Mouse (Mus musculus) heart, embryonic 16.5 days (tissue): Measurements from ENCODE around the gene Gm49388. TPM values are rescaled to one million over a fixed set of nuclear protein-coding genes. Genes with fewer than 3 reads are reported as not detected.

Experiments
- ATAC-seq: fragments of 200-750 bp; cut with Nextera tagmentation; replicated peaks from 2 replicates; pipeline ENCODE4 v1.8.0; 2017; ENCODE audit warnings: moderate number of reproducible peaks; ENCODE audit not compliant: insufficient read depth, low FRiP score; ENCODE audit errors: extremely low read depth
- H3K27ac ChIP-seq: fragments of 300-500 bp; sonication (generic); 2 replicates; pipeline ENCODE4 v1.5.1; 2014; ENCODE audit warnings: mild to moderate bottlenecking, low read length, control low read depth, moderate library complexity
- H3K27me3 ChIP-seq: fragments of 300-500 bp; sonication (generic); 2 replicates; pipeline ENCODE4 v1.6.1; 2014; ENCODE audit warnings: low read length, mixed read lengths; ENCODE audit not compliant: control insufficient read depth, insufficient read depth
- H3K36me3 ChIP-seq: fragments of 300-500 bp; sonication (generic); 2 replicates; pipeline ENCODE4 v1.6.1; 2014; ENCODE audit not compliant: control insufficient read depth, insufficient read depth
- H3K4me1 ChIP-seq: fragments of 300-500 bp; sonication (generic); 2 replicates; pipeline ENCODE4 v1.6.1; 2014; ENCODE audit warnings: low read length, mixed read lengths; ENCODE audit not compliant: control insufficient read depth, insufficient read depth
- H3K4me2 ChIP-seq: fragments of 300-500 bp; sonication (generic); 2 replicates; pipeline ENCODE4 v1.6.1; 2014; ENCODE audit warnings: low read depth, mild to moderate bottlenecking, control low read depth, low read length
- H3K4me3 ChIP-seq: fragments of 300-500 bp; sonication (generic); 2 replicates; pipeline ENCODE4 v1.5.1; 2014; ENCODE audit warnings: mild to moderate bottlenecking, control low read depth, low read length
- H3K9ac ChIP-seq: fragments of 300-500 bp; sonication (generic); 2 replicates; pipeline ENCODE4 v1.6.1; 2014; ENCODE audit warnings: low read length, control low read depth
- H3K9me3 ChIP-seq: fragments of 300-500 bp; sonication (generic); replicated peaks from 2 replicates; pipeline ENCODE4 v1.6.1; 2016; ENCODE audit warnings: low read length; ENCODE audit not compliant: control insufficient read depth
- WGBS: fragments of 180-500 bp; shearing (Covaris S2); extraction: QIAGEN DNeasy Blood & Tissue Kit; methylation state at CpG from one replicate; pipeline ENCODE4 v1.1.7; 2014; 5-methylcytosine and 5-hydroxymethylcytosine counted together
- polyA plus RNA-seq: library from polyadenylated mRNA; unstranded; fragments of >200 nt; fragmentation: Nextera tagmentation; extraction: Ambion mirVana; gene quantifications from 2 replicates; pipeline ENCODE4 v1.2.1, GENCODE M21; 2015

The Gm49388 gene
- polyA plus RNA-seq, 1 experiment from 2014 or later, result not detected

- WGBS, result 70% methylated on average over 2 of the region's 2 CpGs
- Histone ChIP-seq H3K4me3 (no peak overlapping the region), H3K27ac (no peak overlapping the region), H3K9me3 (no peaks in the 10 kb centered on the region), H3K4me1 (peaks cover 8% of the 10 kb centered on the region; the same call in 1 of the 2 replicates), H3K4me2 (no peak overlapping the region), H3K27me3 (no peaks in the 10 kb centered on the region), H3K9ac (no peak overlapping the region), H3K36me3 (peaks cover 19% of the 10 kb centered on the region)
- no peak for ATAC-seq
Measured at GRCm38 (mm10) chr7:127765756-127766155, 19.7 kb upstream of the Gm49388 start.

GRCm38 (mm10) chr7:127766851-127767609 lies 18.4 kb upstream of the Gm49388 start:
- H3K27ac ChIP-seq, result no peak overlapping the region
- no peak for ATAC-seq
- H3K9ac ChIP-seq, result no peak overlapping the region
- H3K36me3 ChIP-seq, result peaks cover 19% of the 10 kb centered on the region
- H3K9me3 ChIP-seq, result no peaks in the 10 kb centered on the region
- H3K27me3 ChIP-seq, result no peaks in the 10 kb centered on the region
- 70% methylated on average over 17 of the region's 17 CpGs for WGBS
- peaks cover 6% of the 10 kb centered on the region; the same call in 1 of the 2 replicates for H3K4me1 ChIP-seq
- no peak overlapping the region for H3K4me2 ChIP-seq
- no peak overlapping the region for H3K4me3 ChIP-seq

GRCm38 (mm10) chr7:127767671-127768345 lies 17.6 kb upstream of the Gm49388 start:
- peaks cover 17% of the 10 kb centered on the region for H3K36me3 ChIP-seq
- no peak for ATAC-seq
- no peak overlapping the region for H3K4me3 ChIP-seq
- no peaks in the 10 kb centered on the region for H3K9me3 ChIP-seq
- no peaks in the 10 kb centered on the region for H3K27me3 ChIP-seq
- WGBS, result 92% methylated on average over 19 of the region's 19 CpGs
- peaks cover 6% of the 10 kb centered on the region; the same call in 1 of the 2 replicates for H3K4me1 ChIP-seq
- no peak overlapping the region for H3K4me2 ChIP-seq
- no peak overlapping the region for H3K9ac ChIP-seq
- no peak overlapping the region for H3K27ac ChIP-seq

GRCm38 (mm10) chr7:127768346-127768996 lies 16.9 kb upstream of the Gm49388 start:
- no peak overlapping the region for H3K4me3 ChIP-seq
- H3K4me2 ChIP-seq, result 0 out of 2 replicates have a peak overlapping the region, but pooled peaks have one; percentile 6
- no peaks in the 10 kb centered on the region for H3K27me3 ChIP-seq
- H3K9me3 ChIP-seq, result no peaks in the 10 kb centered on the region
- H3K36me3 ChIP-seq, result peaks cover 14% of the 10 kb centered on the region
- peaks cover 6% of the 10 kb centered on the region; the same call in 1 of the 2 replicates for H3K4me1 ChIP-seq
- 52% methylated on average over 13 of the region's 13 CpGs for WGBS
- ATAC-seq, result no peak
- H3K9ac ChIP-seq, result no peak overlapping the region
- peak overlapping the region; percentile 52; the same call in 1 of the 2 replicates for H3K27ac ChIP-seq

- Histone ChIP-seq H3K9me3 (no peaks in the 10 kb centered on the region), H3K4me2 (peak overlapping the region; percentile 85), H3K36me3 (peaks cover 12% of the 10 kb centered on the region), H3K4me3 (peak overlapping the region; percentile 69), H3K27me3 (no peaks in the 10 kb centered on the region), H3K9ac (peak overlapping the region; percentile 85), H3K4me1 (peaks cover 6% of the 10 kb centered on the region; the same call in 1 of the 2 replicates), H3K27ac (peak overlapping the region; percentile 84)
- WGBS, result 2% methylated on average over 16 of the region's 16 CpGs
- peak; percentile 86 for ATAC-seq
Measured at GRCm38 (mm10) chr7:127768997-127769593, 16.3 kb upstream of the Gm49388 start.

GRCm38 (mm10) chr7:127769651-127770038 lies 15.8 kb upstream of the Gm49388 start, which contains the start of gene Orai3:
Orai3 (plus strand) TSS chr7:127769815.
- Histone ChIP-seq H3K9me3 (no peaks in the 10 kb centered on the region), H3K9ac (peak within 1 kb of the TSS; percentile 85), H3K4me2 (peak within 1 kb of the TSS; percentile 85), H3K27ac (peak within 1 kb of the TSS; percentile 84), H3K4me1 (peaks cover 6% of the 10 kb centered on the region; the same call in 1 of the 2 replicates), H3K36me3 (peaks cover 12% of the 10 kb centered on the region), H3K4me3 (peak within 1 kb of the TSS; percentile 69), H3K27me3 (no peaks in the 10 kb centered on the region)
- peak; percentile 74 for ATAC-seq
- WGBS, result under 1% methylated on average over 24 of the region's 24 CpGs

- Histone ChIP-seq H3K4me3 (peak overlapping the region; percentile 69), H3K27ac (peak overlapping the region; percentile 84), H3K27me3 (no peaks in the 10 kb centered on the region), H3K9ac (peak overlapping the region; percentile 85), H3K4me2 (peak overlapping the region; percentile 85), H3K9me3 (no peaks in the 10 kb centered on the region), H3K36me3 (peaks cover 9% of the 10 kb centered on the region), H3K4me1 (peaks cover 6% of the 10 kb centered on the region; the same call in 1 of the 2 replicates)
- peak; percentile 16; the same call in 1 of the 2 replicates for ATAC-seq
- WGBS, result under 1% methylated on average over 27 of the region's 27 CpGs
Measured at GRCm38 (mm10) chr7:127770039-127770905, 15.1 kb upstream of the Gm49388 start.

- H3K27me3 ChIP-seq, result no peaks in the 10 kb centered on the region
- no peak for ATAC-seq
- H3K4me2 ChIP-seq, result peak overlapping the region; percentile 85; the same call in 1 of the 2 replicates
- H3K4me3 ChIP-seq, result peak overlapping the region; percentile 69; the same call in 1 of the 2 replicates
- H3K27ac ChIP-seq, result no peak overlapping the region
- peaks cover 8% of the 10 kb centered on the region for H3K4me1 ChIP-seq
- no peak overlapping the region for H3K9ac ChIP-seq
- H3K36me3 ChIP-seq, result peaks cover 6% of the 10 kb centered on the region
- WGBS, result 61% methylated on average over 5 of the region's 5 CpGs
- H3K9me3 ChIP-seq, result no peaks in the 10 kb centered on the region
Measured at GRCm38 (mm10) chr7:127771262-127771661, 14.1 kb upstream of the Gm49388 start.
